Mouse (Mus musculus) kidney, embryonic 14.5 days (tissue): ENCODE results near the gene Hist1h4a. TPM values are rescaled to one million over a fixed set of nuclear protein-coding genes. Genes with fewer than 3 reads are reported as not detected.
A peak's percentile ranks its signal among the peaks of the same experiment; 100 is the strongest.
"Not testable (repeated sequence)": the region's sequence is repeated elsewhere in the genome, so short reads cannot be mapped to it uniquely, and the experiment has no call there.

Source experiments
- ATAC-seq: fragments of 200-750 bp; cut with Nextera tagmentation; 2 replicates; pipeline ENCODE4 v1.8.0; 2017; ENCODE audit warnings: moderate number of reproducible peaks, mild to moderate bottlenecking, moderate TSS enrichment, moderate library complexity; ENCODE audit not compliant: low FRiP score, low TSS enrichment
- H3K27ac ChIP-seq: fragments of 300-500 bp; sonication (generic); 2 replicates; pipeline ENCODE4 v1.5.1; 2014; ENCODE audit warnings: low read depth, mild to moderate bottlenecking, low read length, moderate library complexity, mixed read lengths
- H3K27me3 ChIP-seq: fragments of 300-500 bp; sonication (generic); 2 replicates; pipeline ENCODE4 v1.6.1; 2014; ENCODE audit warnings: mild to moderate bottlenecking, low read length; ENCODE audit not compliant: control insufficient read depth, insufficient read depth
- H3K36me3 ChIP-seq: fragments of 300-500 bp; sonication (generic); 2 replicates; pipeline ENCODE4 v1.6.1; 2014; ENCODE audit warnings: low read length, mixed read lengths; ENCODE audit not compliant: control insufficient read depth, insufficient read depth
- H3K4me1 ChIP-seq: fragments of 300-500 bp; sonication (generic); 2 replicates; pipeline ENCODE4 v1.6.1; 2014; ENCODE audit warnings: low read length, mixed read lengths; ENCODE audit not compliant: control insufficient read depth, insufficient read depth
- H3K4me2 ChIP-seq: fragments of 300-500 bp; sonication (generic); replicated peaks from 2 replicates; pipeline ENCODE4 v1.6.1; 2014; ENCODE audit warnings: low read depth, mild to moderate bottlenecking, low read length
- H3K4me3 ChIP-seq: fragments of 300-500 bp; sonication (generic); 2 replicates; pipeline ENCODE4 v1.5.1; 2014; ENCODE audit warnings: mild to moderate bottlenecking, low read length
- H3K9ac ChIP-seq: fragments of 300-500 bp; sonication (generic); 2 replicates; pipeline ENCODE4 v1.6.1; 2014; ENCODE audit warnings: low read depth, mild to moderate bottlenecking, low read length, moderate library complexity
- H3K9me3 ChIP-seq: fragments of 300-500 bp; sonication (generic); 2 replicates; pipeline ENCODE4 v1.6.1; 2016; ENCODE audit warnings: low read length; ENCODE audit not compliant: control insufficient read depth
- WGBS: fragments of 180-500 bp; shearing (Covaris S2); extraction: QIAGEN DNeasy Blood & Tissue Kit; methylation state at CpG from one replicate; pipeline ENCODE4 v1.1.7; 2014; 5-methylcytosine and 5-hydroxymethylcytosine counted together
- polyA plus RNA-seq: library from polyadenylated mRNA; unstranded; fragments of >200 nt; fragmentation: Nextera tagmentation; extraction: Ambion mirVana; gene quantifications from 2 replicates; pipeline ENCODE4 v1.2.1, GENCODE M21; 2014

Gene Hist1h4a
- polyA plus RNA-seq, 1 experiment from 2014 or later = 1.9 TPM

- Histone ChIP-seq H3K4me2 (peak overlapping the region; percentile 41), H3K4me1 (0 out of 2 replicates have a peak, but pooled peaks cover 10% of the 10 kb centered on the region), H3K4me3 (peak overlapping the region; percentile 40), H3K27ac (peak overlapping the region; percentile 85), H3K9me3 (no peaks in the 10 kb centered on the region), H3K9ac (peak overlapping the region; percentile 60), H3K27me3 (no peaks in the 10 kb centered on the region), H3K36me3 (no peaks in the 10 kb centered on the region)
- no peak for ATAC-seq
- 9% methylated on average over 6 of the region's 6 CpGs for WGBS
These were observed 8.3 kb downstream of the Hist1h4a start for GRCm38 (mm10) chr13:23752742-23753172.

GRCm38 (mm10) chr13:23752067-23752741 lies 8.8 kb downstream of the Hist1h4a start, which contains the start of gene Hist1h3b:
Gene Hist1h3b, plus strand, starts transcription at chr13:23752267.
- peak within 1 kb of the TSS; percentile 70 for H3K9ac ChIP-seq
- ATAC-seq = peak; percentile 93

DNA sequence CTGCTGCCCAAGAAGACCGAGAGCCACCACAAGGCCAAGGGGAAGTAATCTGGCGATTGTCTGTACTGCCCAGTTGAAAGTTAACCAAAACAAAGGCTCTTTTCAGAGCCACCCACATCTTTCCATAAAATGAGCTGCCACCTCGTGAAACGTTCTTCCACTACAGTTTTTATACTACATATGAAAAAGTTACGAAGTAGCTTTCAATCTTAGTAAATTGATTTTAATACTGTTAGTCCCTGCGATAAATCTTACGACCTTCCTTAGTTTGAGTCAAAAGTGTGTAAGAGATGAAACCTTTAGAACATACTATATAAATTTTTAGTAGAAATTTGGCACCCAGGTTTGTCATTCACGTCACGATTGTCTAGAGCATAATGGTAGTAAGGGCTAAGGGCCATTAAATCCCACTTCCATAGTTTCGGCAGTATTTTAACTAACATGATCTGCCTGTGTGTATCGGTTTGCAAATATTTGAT lies 9.5 kb downstream of the Hist1h4a start:
- H3K36me3 ChIP-seq = no peaks in the 10 kb centered on the region
- WGBS = 1% methylated on average over 11 of the region's 11 CpGs
- peak overlapping the region; percentile 44 for H3K4me3 ChIP-seq
- no peaks in the 10 kb centered on the region for H3K27me3 ChIP-seq
- no peaks in the 10 kb centered on the region for H3K9me3 ChIP-seq
- peak overlapping the region; percentile 53 for H3K4me2 ChIP-seq
- H3K27ac ChIP-seq = peak overlapping the region; percentile 97
- peak; percentile 28; the same call in 1 of the 2 replicates for ATAC-seq
- H3K4me1 ChIP-seq = 0 out of 2 replicates have a peak, but pooled peaks cover 8% of the 10 kb centered on the region
- H3K9ac ChIP-seq = peak overlapping the region; percentile 70

More at GRCm38 (mm10) chr13:23752067-23752741, 8.8 kb downstream of the Hist1h4a start, which contains the start of gene Hist1h3b:
- Histone ChIP-seq H3K4me3 (peak within 1 kb of the TSS; percentile 44), H3K27ac (peak within 1 kb of the TSS; percentile 97), H3K4me2 (peak within 1 kb of the TSS; percentile 53)
- H3K4me1 ChIP-seq, H3K9me3 ChIP-seq, H3K36me3 ChIP-seq, H3K27me3 ChIP-seq: not testable (repeated sequence)
- WGBS = under 1% methylated on average over 15 of the region's 47 CpGs

- WGBS = under 1% methylated on average over 25 of the region's 47 CpGs
These were observed 10.1 kb downstream of the Hist1h4a start, which contains the start of gene Hist1h2ab for GRCm38 (mm10) chr13:23750839-23751477. Gene Hist1h2ab, plus strand, starts transcription at chr13:23751126.

GRCm38 (mm10) chr13:23749563-23750121 lies 11.4 kb downstream of the Hist1h4a start:
- peaks cover 8% of the 10 kb centered on the region; the same call in 1 of the 2 replicates for H3K4me1 ChIP-seq
- H3K9ac ChIP-seq = no peak overlapping the region
- no peak overlapping the region for H3K4me3 ChIP-seq
- no peak overlapping the region for H3K4me2 ChIP-seq
- ATAC-seq = no peak
- no peaks in the 10 kb centered on the region for H3K9me3 ChIP-seq
- H3K27ac ChIP-seq = peak overlapping the region; percentile 92
- no peaks in the 10 kb centered on the region for H3K36me3 ChIP-seq
- no peaks in the 10 kb centered on the region for H3K27me3 ChIP-seq
- 85% methylated on average over 5 of the region's 5 CpGs for WGBS

More at GRCm38 (mm10) chr13:23750839-23751477, 10.1 kb downstream of the Hist1h4a start, which contains the start of gene Hist1h2ab:
- H3K9me3 ChIP-seq, H3K36me3 ChIP-seq, H3K27me3 ChIP-seq, H3K4me1 ChIP-seq: not testable (repeated sequence)
- Histone ChIP-seq H3K9ac (peak within 1 kb of the TSS; percentile 70), H3K4me3 (peak within 1 kb of the TSS; percentile 44), H3K4me2 (peak within 1 kb of the TSS; percentile 53), H3K27ac (peak within 1 kb of the TSS; percentile 97)
- ATAC-seq = peak; percentile 50; the same call in 1 of the 2 replicates

DNA sequence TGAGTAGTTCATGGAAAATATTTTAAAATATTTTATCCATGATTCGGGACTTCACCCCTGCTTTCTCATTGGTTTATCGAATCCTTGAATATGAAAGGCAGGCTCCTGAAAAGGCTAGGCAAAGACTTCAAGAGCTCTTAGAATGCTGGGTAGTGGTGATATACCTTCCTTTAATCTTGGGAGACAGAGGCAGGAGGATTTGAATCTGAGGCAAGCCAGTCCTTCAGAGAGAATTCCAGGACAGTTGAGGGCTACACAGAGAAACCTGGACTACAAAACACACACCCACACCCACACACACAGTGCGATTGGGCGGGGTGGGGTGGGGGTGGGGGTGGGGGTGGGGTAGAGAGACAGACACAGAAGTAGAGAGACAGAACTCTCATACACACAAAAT lies 13.1 kb downstream of the Hist1h4a start:
- peak overlapping the region; percentile 67 for H3K4me2 ChIP-seq
- no peaks in the 10 kb centered on the region for H3K27me3 ChIP-seq
- peak overlapping the region; percentile 98 for H3K27ac ChIP-seq
- no peaks in the 10 kb centered on the region for H3K36me3 ChIP-seq
- peaks cover 14% of the 10 kb centered on the region; the same call in 1 of the 2 replicates for H3K4me1 ChIP-seq
- H3K9ac ChIP-seq = peak overlapping the region; percentile 56; the same call in 1 of the 2 replicates
- no peaks in the 10 kb centered on the region for H3K9me3 ChIP-seq
- no peak for ATAC-seq
- WGBS = 10% methylated on average over 4 of the region's 4 CpGs
- peak overlapping the region; percentile 45; the same call in 1 of the 2 replicates for H3K4me3 ChIP-seq

DNA sequence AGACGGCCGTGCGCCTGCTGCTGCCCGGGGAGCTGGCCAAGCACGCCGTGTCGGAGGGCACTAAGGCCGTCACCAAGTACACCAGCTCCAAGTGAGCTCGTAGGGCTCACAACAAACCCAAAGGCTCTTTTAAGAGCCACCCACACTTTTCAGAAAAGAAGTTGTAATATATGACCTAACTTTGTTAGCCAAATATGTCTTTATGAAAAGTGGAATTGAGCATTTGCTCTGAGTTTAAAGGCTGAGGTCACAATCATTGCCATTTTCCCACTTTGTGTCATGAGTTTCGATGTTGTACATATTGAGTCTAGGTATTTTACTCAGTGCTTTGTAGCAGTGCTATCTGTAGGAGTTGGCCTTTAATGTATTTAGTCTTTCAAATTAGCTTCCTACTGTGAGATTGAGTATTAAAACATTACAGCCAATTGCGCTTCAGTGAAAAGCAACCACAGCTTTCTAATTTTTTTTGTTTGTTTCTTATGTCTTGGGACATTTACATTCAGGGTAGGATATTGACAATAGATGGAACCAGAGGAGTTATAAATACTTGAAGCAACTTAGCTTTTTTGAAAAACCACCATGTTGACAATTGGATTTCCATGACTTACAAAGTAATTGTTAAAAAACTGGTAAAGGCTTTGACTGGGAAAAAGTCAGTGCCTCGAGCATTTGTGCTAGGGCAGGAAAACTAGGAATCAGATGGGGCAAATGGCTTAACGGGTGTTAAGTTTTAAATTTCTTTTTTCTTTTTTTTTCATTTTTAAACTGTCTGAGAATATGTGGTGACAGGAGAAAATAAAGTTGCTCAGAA lies 13.7 kb downstream of the Hist1h4a start:
- H3K9ac ChIP-seq = peak overlapping the region; percentile 56
- no peaks in the 10 kb centered on the region for H3K36me3 ChIP-seq
- ATAC-seq = 0 out of 2 replicates have a peak, but pooled peaks have one; percentile 1
- H3K4me1 ChIP-seq = peaks cover 14% of the 10 kb centered on the region; the same call in 1 of the 2 replicates
- H3K4me2 ChIP-seq = peak overlapping the region; percentile 67
- H3K27ac ChIP-seq = peak overlapping the region; percentile 98
- no peaks in the 10 kb centered on the region for H3K27me3 ChIP-seq
- H3K9me3 ChIP-seq = no peaks in the 10 kb centered on the region
- H3K4me3 ChIP-seq = peak overlapping the region; percentile 45
- 6% methylated on average over 10 of the region's 13 CpGs for WGBS
